Comparison of ENCODE assay signal across 8 mouse cellular contexts in the genomic region with DNA sequence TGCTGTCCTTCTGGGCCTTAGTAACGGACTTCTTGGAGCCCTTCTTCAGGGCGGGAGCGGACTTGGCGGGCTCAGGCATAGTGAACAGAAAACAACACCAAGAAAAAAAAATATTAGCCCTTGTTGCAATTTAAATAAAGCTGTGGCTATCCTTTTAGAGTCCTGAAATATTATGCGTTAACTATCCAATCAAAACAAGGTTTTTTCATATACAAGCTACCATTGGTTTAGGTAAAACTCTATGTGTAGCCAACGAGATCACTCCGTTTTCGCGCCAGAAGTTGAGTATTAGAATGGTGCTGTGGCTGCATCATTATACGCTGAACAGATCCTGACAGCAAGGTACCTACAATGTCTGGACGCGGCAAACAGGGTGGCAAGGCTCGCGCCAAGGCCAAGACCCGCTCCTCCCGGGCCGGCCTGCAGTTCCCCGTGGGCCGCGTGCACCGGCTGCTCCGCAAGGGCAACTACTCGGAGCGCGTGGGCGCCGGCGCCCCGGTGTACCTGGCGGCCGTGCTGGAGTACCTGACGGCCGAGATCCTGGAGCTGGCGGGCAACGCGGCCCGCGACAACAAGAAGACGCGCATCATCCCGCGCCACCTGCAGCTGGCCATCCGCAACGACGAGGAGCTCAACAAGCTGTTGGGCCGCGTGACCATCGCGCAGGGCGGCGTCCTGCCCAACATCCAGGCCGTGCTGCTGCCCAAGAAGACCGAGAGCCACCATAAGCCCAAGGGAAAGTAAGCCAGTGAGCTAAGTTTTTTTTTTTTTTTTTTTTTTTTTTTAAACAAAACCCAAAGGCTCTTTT. TPM values are rescaled to one million over a fixed set of nuclear protein-coding genes. Genes with fewer than 3 reads are reported as not detected.
DNase-seq lines count a peak whose midpoint lies in the region; ATAC-seq lines count a peak whose summit lies in the region.
"Not testable (repeated sequence)": the region's sequence is repeated elsewhere in the genome, so short reads cannot be mapped to it uniquely, and the experiment has no call there.

Hist1h2af (plus strand) TSS at position 347 of the 808 bp plus-strand sequence.

- H3K9ac ChIP-seq in hindbrain, embryonic 15.5 days = peak within 1 kb of the TSS; percentile 36

- H3K9me3 ChIP-seq in hindbrain, embryonic 15.5 days = not testable (repeated sequence)

- WGBS in hindbrain, embryonic 15.5 days = 0% methylated on average over 32 of the region's 53 CpGs

- peak; percentile 94 for DNase-seq in R1 (ENCODE audit: low read depth, low spot score)
- DNase-seq in cerebellum, postnatal 25 days = peak; percentile 66 to 75
- DNase-seq in frontal cortex, postnatal 36 days (ENCODE audit: low spot score in 2 of 2) = peak; percentile 64 to 87
- DNase-seq in layer of hippocampus, postnatal 36 days = peak; percentile 54 to 61
- DNase-seq in lung, postnatal 10 days = peak; percentile 80
- DNase-seq in ovary, adult 18-20 months (ENCODE audit: low spot score) = peak; percentile 63
- DNase-seq in thymus, postnatal 14 days = peak; percentile 72

- peak within 1 kb of the TSS; percentile 52 for H3K4me3 ChIP-seq in hindbrain, embryonic 15.5 days

- peaks cover 43% of the 10 kb centered on the region for H3K4me1 ChIP-seq in hindbrain, embryonic 15.5 days (replicated peaks)

- H3K4me2 ChIP-seq in hindbrain, embryonic 15.5 days = peak within 1 kb of the TSS; percentile 89

- H3K27me3 ChIP-seq in hindbrain, embryonic 15.5 days = not testable (repeated sequence)

- peak; percentile 40 for ATAC-seq in hindbrain, embryonic 15.5 days (ENCODE audit: low FRiP score, low read depth)

- H3K27ac ChIP-seq in hindbrain, embryonic 15.5 days (replicated peaks) = peak within 1 kb of the TSS; percentile 96

- H3K36me3 ChIP-seq in hindbrain, embryonic 15.5 days = not testable (repeated sequence)

RNA-seq across cellular contexts. Expression of gene Hist1h2af, which starts in this region (rescaled TPM):
- polyA plus RNA-seq in hindbrain, embryonic 15.5 days (2015; fragmentation: Nextera tagmentation; extraction: Ambion mirVana) = 0.82 and 2.1 TPM in 2 replicates
- 10 to 100 TPM; 12.2 to 14.4 TPM for total RNA-seq in layer of hippocampus, postnatal 36 days (2021)

Comparison
In these comparisons a context has a peak if more than half of its experiments do, and no peak if none do; other contexts are left out.
1. Peak in every context shown above with its lines: DNase-seq, ATAC-seq, H3K4me3 ChIP-seq and H3K27ac ChIP-seq.